Mouse (Mus musculus): Measurements from ENCODE around the gene Helz.

The Helz gene

GRCm38 (mm10) chr11:107617976-107618375, 70.2 kb downstream of the Helz start:
- no peak for DNase-seq

- no peak for DNase-seq
These were observed 76.9 kb downstream of the Helz start for GRCm38 (mm10) chr11:107624661-107625060.

- DNase-seq = no peak
These were observed 78.0 kb downstream of the Helz start for GRCm38 (mm10) chr11:107625746-107626145.

GRCm38 (mm10) chr11:107629504-107629903, 81.8 kb downstream of the Helz start:
- peak; percentile 42 for DNase-seq

- DNase-seq = no peak
These were observed 82.2 kb downstream of the Helz start for GRCm38 (mm10) chr11:107629951-107630350.

GRCm38 (mm10) chr11:107631124-107631523, 83.4 kb downstream of the Helz start:
- no peak for DNase-seq

- no peak for DNase-seq
These were observed 85.9 kb downstream of the Helz start for GRCm38 (mm10) chr11:107633563-107634146.

- DNase-seq = no peak
These were observed 90.4 kb downstream of the Helz start for GRCm38 (mm10) chr11:107638137-107638536.

- DNase-seq = no peak
These were observed 91.9 kb downstream of the Helz start for GRCm38 (mm10) chr11:107639657-107640056.

- DNase-seq = no peak
These were observed 96.7 kb downstream of the Helz start for GRCm38 (mm10) chr11:107644461-107644860.

- DNase-seq = no peak
These were observed 99.6 kb downstream of the Helz start for GRCm38 (mm10) chr11:107647330-107647729.

- DNase-seq = no peak
These were observed 100.9 kb downstream of the Helz start for GRCm38 (mm10) chr11:107648668-107649067.

GRCm38 (mm10) chr11:107649458-107649857, 101.7 kb downstream of the Helz start:
- no peak for DNase-seq

- DNase-seq = no peak
These were observed 102.8 kb downstream of the Helz start for GRCm38 (mm10) chr11:107650422-107651051.

GRCm38 (mm10) chr11:107651391-107651790, 103.7 kb downstream of the Helz start:
- DNase-seq = no peak

- no peak for DNase-seq
These were observed 104.4 kb downstream of the Helz start for GRCm38 (mm10) chr11:107652137-107652536.

GRCm38 (mm10) chr11:107655538-107655937, 107.8 kb downstream of the Helz start:
- DNase-seq = no peak

GRCm38 (mm10) chr11:107657117-107657516, 109.4 kb downstream of the Helz start:
- no peak for DNase-seq

- DNase-seq = no peak
These were observed 112.7 kb downstream of the Helz start for GRCm38 (mm10) chr11:107660452-107660851.

- DNase-seq = no peak
These were observed 114.9 kb downstream of the Helz start for GRCm38 (mm10) chr11:107662666-107663065.

GRCm38 (mm10) chr11:107667542-107667941, 119.8 kb downstream of the Helz start:
- no peak for DNase-seq

GRCm38 (mm10) chr11:107668223-107668622, 120.5 kb downstream of the Helz start:
- DNase-seq = no peak

- no peak for DNase-seq
These were observed 121.2 kb downstream of the Helz start for GRCm38 (mm10) chr11:107668977-107669376.

- no peak for DNase-seq
These were observed 126.3 kb downstream of the Helz start for GRCm38 (mm10) chr11:107674006-107674405.

- DNase-seq = no peak
These were observed 126.9 kb downstream of the Helz start for GRCm38 (mm10) chr11:107674601-107675000.

Data from liver (tissue).